Mouse (Mus musculus): ENCODE results near the gene Cyb561d1.
"Not testable (repeated sequence)": the region's sequence is repeated elsewhere in the genome, so short reads cannot be mapped to it uniquely, and the experiment has no call there.

Cyb561d1 gene

GRCm38 (mm10) chr3:108200329-108201323, at the start of gene Cyb561d1:
Cyb561d1 (minus strand) TSS chr3:108201212.
- DNase-seq (ENCODE audit: low spot score in 2 of 2) = peak; percentile 94 to 97

- no peak for DNase-seq (ENCODE audit: low spot score in 2 of 2)
These were observed 45.8 kb upstream of the Cyb561d1 start for GRCm38 (mm10) chr3:108246857-108247256.

- no peak for DNase-seq (ENCODE audit: low spot score in 2 of 2)
These were observed 40.3 kb upstream of the Cyb561d1 start for GRCm38 (mm10) chr3:108241243-108241839.

- DNase-seq (ENCODE audit: low spot score in 2 of 2) = not testable (repeated sequence)
These were observed 36.6 kb upstream of the Cyb561d1 start for GRCm38 (mm10) chr3:108237474-108238102.

GRCm38 (mm10) chr3:108231646-108232045, 30.6 kb upstream of the Cyb561d1 start:
- DNase-seq (ENCODE audit: low spot score in 2 of 2) = no peak

- no peak for DNase-seq (ENCODE audit: low spot score in 2 of 2)
These were observed 26.5 kb upstream of the Cyb561d1 start for GRCm38 (mm10) chr3:108227521-108227920.

DNA sequence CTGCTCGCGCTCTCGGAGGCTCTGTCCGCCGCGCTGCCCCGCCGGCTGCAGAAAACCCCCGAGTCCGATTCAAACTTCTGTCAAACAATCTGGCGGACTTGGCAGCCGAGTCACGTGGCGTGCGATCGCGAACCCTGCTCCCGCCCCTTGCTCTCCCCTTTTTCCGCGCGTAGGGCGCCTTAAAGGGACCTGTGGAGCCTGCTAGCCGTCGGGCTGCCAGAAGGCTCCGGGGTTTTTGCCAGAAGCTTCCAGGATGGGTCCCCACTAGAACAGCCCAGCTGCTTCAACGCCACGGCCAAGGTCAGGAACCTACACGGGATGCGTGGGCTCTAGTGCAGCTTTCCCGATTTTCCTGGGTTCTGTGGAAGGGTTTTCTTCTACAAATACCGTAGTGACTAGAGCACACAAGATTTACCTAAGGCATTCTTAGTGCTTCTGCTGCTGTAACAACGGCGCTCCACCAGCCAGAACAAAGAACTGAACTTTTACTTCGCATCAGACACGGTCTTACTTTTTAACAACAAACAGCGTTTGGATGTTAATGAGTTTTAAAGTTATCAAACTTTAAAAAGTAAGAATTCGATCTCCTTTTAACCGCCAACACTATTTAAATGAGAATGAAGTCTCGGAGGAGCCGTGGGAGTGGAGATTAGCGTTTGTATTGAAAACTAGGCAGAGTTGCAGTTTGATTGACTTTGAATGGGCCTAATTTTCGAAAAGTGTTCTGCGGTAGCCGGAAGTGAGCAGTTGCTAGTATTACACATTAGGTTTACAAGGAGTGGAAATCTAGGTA, 25.7 kb upstream of the Cyb561d1 start, which contains the start of gene Sypl2:
Gene Sypl2 (minus strand): TSS at position 91 of the 793 bp plus-strand sequence.
- no peak for DNase-seq (ENCODE audit: low spot score in 2 of 2)

GRCm38 (mm10) chr3:108225711-108226557, 24.9 kb upstream of the Cyb561d1 start:
- DNase-seq (ENCODE audit: low spot score in 2 of 2) = no peak

DNA sequence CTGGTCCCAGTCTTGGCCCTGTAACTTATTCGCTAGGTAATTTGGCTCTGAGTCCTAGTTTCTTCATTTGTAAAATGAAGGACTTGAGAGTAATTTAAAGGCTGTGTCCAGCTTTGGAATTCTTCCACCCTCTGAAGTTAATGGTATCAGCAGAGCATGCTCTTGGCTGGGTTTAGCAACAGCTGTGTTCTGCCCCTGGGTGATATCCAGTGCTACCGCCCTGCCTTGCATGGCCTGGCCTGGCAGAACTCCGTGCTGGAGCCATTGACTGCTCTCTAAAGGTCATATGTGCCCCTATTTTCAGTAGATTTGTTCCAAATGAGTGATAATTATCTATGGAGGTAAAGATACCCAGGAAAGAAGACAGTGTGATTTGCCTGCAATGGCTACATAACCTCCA, 19.6 kb upstream of the Cyb561d1 start:
- DNase-seq (ENCODE audit: low spot score in 2 of 2) = no peak

- DNase-seq (ENCODE audit: low spot score in 2 of 2) = no peak
These were observed 13.7 kb upstream of the Cyb561d1 start for GRCm38 (mm10) chr3:108214734-108215133.

GRCm38 (mm10) chr3:108212406-108212805, 11.4 kb upstream of the Cyb561d1 start:
- DNase-seq (ENCODE audit: low spot score in 2 of 2) = no peak

DNA sequence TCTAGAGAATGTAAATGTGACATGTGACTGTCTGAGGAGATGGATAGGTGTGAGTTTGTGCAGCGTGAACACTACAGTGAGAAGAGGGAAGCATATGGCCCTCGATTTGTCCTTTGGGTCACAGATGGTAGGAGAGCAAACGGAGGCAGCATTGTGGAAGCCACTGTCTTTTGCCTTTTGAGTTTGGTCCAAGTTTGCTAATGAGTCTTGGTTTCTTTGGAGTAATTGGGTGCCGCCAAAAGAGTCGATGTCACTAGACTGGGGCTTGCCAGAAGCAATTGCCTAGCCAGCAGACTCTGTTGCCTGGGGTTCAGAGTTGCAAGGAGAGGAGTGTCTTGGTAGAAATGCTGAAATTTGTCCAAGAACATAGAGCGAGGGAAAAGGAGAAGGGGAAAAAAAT, 10.8 kb upstream of the Cyb561d1 start:
- DNase-seq (ENCODE audit: low spot score in 2 of 2) = no peak

- DNase-seq (ENCODE audit: low spot score in 2 of 2) = no peak
These were observed 9.7 kb upstream of the Cyb561d1 start, which contains the start of gene Atxn7l2 for GRCm38 (mm10) chr3:108210771-108211139. Atxn7l2 (minus strand) TSS chr3:108210934.

GRCm38 (mm10) chr3:108209946-108210770, 9.1 kb upstream of the Cyb561d1 start:
- peak; percentile 94 to 96 for DNase-seq (ENCODE audit: low spot score in 2 of 2)

DNA sequence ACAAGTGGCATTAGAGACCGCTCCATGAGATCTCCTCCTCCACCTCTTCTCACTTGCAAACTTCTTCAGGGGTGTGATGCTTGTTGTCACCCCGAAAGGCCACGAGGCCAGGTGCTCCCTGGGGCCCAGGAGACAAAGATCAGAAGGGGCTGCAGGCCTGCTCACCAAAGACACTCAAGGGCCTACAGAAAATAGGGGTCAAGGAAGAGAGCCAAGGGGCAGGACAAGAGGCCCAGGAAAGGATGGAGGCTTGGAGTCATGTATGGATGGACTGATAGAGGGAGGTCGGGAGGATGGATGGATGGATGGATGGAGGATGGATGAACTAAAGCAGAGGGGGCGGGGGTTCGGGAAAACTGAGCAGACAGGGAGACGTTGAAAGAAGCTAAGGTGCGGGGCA, 8.5 kb upstream of the Cyb561d1 start:
- no peak for DNase-seq (ENCODE audit: low spot score in 2 of 2)

GRCm38 (mm10) chr3:108209001-108209400, 8.0 kb upstream of the Cyb561d1 start:
- DNase-seq (ENCODE audit: low spot score in 2 of 2) = no peak

DNA sequence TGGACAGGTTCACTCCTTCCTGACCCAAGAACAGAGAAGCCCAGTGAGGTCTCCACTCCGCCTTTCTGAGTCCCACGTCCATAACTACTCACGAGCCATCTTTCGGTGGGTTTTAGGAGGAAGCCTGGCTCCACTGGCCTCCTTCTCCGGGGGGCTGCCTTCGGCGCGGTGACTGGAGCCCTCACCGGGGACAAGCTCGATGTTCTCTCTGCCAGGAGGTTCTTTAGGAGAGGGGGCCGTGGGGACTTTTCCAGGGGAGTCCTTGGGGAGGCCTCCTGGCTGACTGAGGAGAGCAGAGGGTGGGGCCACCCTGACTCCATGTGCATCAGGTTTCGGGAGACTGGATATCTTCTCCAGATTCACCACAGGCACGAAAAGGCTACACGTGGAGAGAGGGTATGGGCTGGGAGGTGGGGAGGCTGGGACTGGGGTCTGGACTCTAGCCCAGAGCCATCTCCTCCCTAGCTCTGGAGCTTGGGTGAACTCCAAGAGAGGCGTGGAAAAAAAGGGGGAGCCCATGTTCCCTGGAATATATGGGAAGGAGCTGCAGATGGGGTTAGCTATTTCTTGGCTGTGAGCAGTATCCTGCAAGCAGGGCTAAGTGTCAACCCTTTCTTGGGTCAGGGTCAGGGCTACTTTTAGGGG, 5.8 kb upstream of the Cyb561d1 start:
- DNase-seq (ENCODE audit: low spot score in 2 of 2) = no peak

GRCm38 (mm10) chr3:108205601-108206000, 4.6 kb upstream of the Cyb561d1 start:
- DNase-seq (ENCODE audit: low spot score in 2 of 2) = no peak

DNA sequence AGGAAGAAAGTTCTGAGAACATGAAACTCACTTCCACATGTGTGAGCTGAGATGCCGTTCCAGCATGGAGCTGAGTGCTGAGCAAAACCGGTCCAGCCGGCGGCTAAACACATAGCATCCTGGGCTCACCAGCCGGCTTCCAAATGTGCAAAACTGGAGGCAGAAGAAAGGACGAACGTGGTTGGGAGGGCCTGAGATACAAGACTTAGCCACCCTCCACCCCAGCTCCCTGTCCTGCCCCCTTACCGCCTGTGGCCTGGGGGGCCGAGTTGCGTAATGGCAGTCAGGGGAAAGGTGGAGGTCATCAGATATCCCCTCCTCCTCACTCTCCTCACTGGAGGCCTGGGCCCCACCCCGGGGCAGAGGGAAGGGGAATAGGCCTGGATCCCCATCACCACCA, 3.5 kb upstream of the Cyb561d1 start:
- no peak for DNase-seq (ENCODE audit: low spot score in 2 of 2)

All from heart, adult 9 months (tissue).